Comparison of ENCODE assay signal across 36 mouse cellular contexts in genomic region chr9:119145638-119146037, GRCm38 (mm10). TPM values are rescaled to one million over a fixed set of nuclear protein-coding genes. Genes with fewer than 3 reads are reported as not detected.
"Had no signal": no experiment of that assay in that cellular context is flagged by ENCODE, and none has a peak within 500 bp of the region (broad histone marks: within the 10 kb centered on the region; RNA-seq: fewer than 3 reads in every experiment).

No protein-coding gene starts in this region.

- H3K27ac ChIP-seq: embryonic facial prominence, embryonic 10.5 days; embryonic facial prominence, embryonic 12.5 days; embryonic facial prominence, embryonic 13.5 days; embryonic facial prominence, embryonic 15.5 days; forebrain, embryonic 10.5 days; forebrain, embryonic 12.5 days; forebrain, embryonic 13.5 days; forebrain, embryonic 15.5 days; gastrocnemius, adult 2 months had no signal

- H3K4me1 ChIP-seq: embryonic facial prominence, embryonic 10.5 days; embryonic facial prominence, embryonic 12.5 days; embryonic facial prominence, embryonic 13.5 days; embryonic facial prominence, embryonic 15.5 days; forebrain, embryonic 12.5 days; forebrain, embryonic 13.5 days; forebrain, embryonic 15.5 days had no signal

- H3K27me3 ChIP-seq: embryonic facial prominence, embryonic 12.5 days; embryonic facial prominence, embryonic 13.5 days; embryonic facial prominence, embryonic 15.5 days; forebrain, embryonic 12.5 days; forebrain, embryonic 13.5 days; forebrain, embryonic 15.5 days had no signal

- H3K9me3 ChIP-seq: embryonic facial prominence, embryonic 10.5 days; embryonic facial prominence, embryonic 12.5 days; embryonic facial prominence, embryonic 13.5 days; embryonic facial prominence, embryonic 15.5 days; forebrain, embryonic 10.5 days; forebrain, embryonic 12.5 days; forebrain, embryonic 13.5 days; forebrain, embryonic 15.5 days had no signal

- ATAC-seq: forebrain, embryonic 13.5 days; forebrain, embryonic 14.5 days; forebrain, embryonic 15.5 days; forebrain, embryonic 16.5 days; forebrain, postnatal 0 days had no signal

- H3K36me3 ChIP-seq: embryonic facial prominence, embryonic 10.5 days; embryonic facial prominence, embryonic 12.5 days; embryonic facial prominence, embryonic 13.5 days; embryonic facial prominence, embryonic 15.5 days; forebrain, embryonic 10.5 days; forebrain, embryonic 12.5 days; forebrain, embryonic 15.5 days had no signal

- DNase-seq: cerebellum, adult 2 months; cerebellum, adult 8-10 months; cerebellum, adult 9-10 months; cerebellum, adult 9-11 months; cerebellum, postnatal 25 days; cerebellum, postnatal 36 days; embryo, embryonic 11 days; forebrain, postnatal 0 days; gastrocnemius, adult 2 months; gastrocnemius, postnatal 10 days; gastrocnemius, postnatal 14 days; gastrocnemius, postnatal 25 days; gastrocnemius, postnatal 36 days; heart, adult 11 months; heart, adult 18-20 months had no signal

- H3K4me3 ChIP-seq: embryonic facial prominence, embryonic 10.5 days; embryonic facial prominence, embryonic 12.5 days; embryonic facial prominence, embryonic 13.5 days; embryonic facial prominence, embryonic 15.5 days; erythroblast, embryonic 14.5 days; forebrain, embryonic 10.5 days; forebrain, embryonic 12.5 days; forebrain, embryonic 13.5 days; forebrain, embryonic 15.5 days; gastrocnemius, adult 2 months had no signal

- H3K4me2 ChIP-seq: embryonic facial prominence, embryonic 12.5 days; embryonic facial prominence, embryonic 13.5 days; embryonic facial prominence, embryonic 15.5 days; forebrain, embryonic 12.5 days; forebrain, embryonic 13.5 days; forebrain, embryonic 15.5 days had no signal

- H3K9ac ChIP-seq: embryonic facial prominence, embryonic 12.5 days; embryonic facial prominence, embryonic 13.5 days; embryonic facial prominence, embryonic 15.5 days; forebrain, embryonic 12.5 days; forebrain, embryonic 13.5 days; forebrain, embryonic 15.5 days; forebrain, postnatal 0 days had no signal

RNA-seq across cellular contexts. Expression of gene Acaa1b, which starts 11.3 kb away (rescaled TPM):
- total RNA-seq: common myeloid progenitor, adult 5-6 weeks; granulocyte monocyte progenitor cell, adult 5-6 weeks had no signal

RNA-seq across cellular contexts. Expression of gene Gm47289, which starts 13.3 kb away (rescaled TPM):
- total RNA-seq: common myeloid progenitor, adult 5-6 weeks; forebrain, postnatal 0 days; gastrocnemius, adult 18-20 months; gastrocnemius, adult 2 months; gastrocnemius, adult 8-10 months; gastrocnemius, postnatal 10 days; gastrocnemius, postnatal 14 days; gastrocnemius, postnatal 25 days; gastrocnemius, postnatal 36 days; gastrocnemius, postnatal 4 days; granulocyte monocyte progenitor cell, adult 5-6 weeks; heart, adult 18-20 months had no signal
- polyA plus RNA-seq: cerebellum, adult 2 months; cortical plate, adult 2 months; embryonic facial prominence, embryonic 10.5 days; embryonic facial prominence, embryonic 11.5 days; embryonic facial prominence, embryonic 12.5 days; embryonic facial prominence, embryonic 13.5 days; embryonic facial prominence, embryonic 14.5 days; embryonic facial prominence, embryonic 15.5 days; erythroblast, embryonic 14.5 days; forebrain, embryonic 10.5 days; forebrain, embryonic 11.5 days; forebrain, embryonic 12.5 days; forebrain, embryonic 13.5 days; forebrain, embryonic 14.5 days; forebrain, embryonic 15.5 days; forebrain, embryonic 16.5 days; forebrain, postnatal 0 days; frontal cortex, adult 2 months had no signal

RNA-seq across cellular contexts. Expression of gene Dlec1, which starts 43.4 kb away (rescaled TPM):
- total RNA-seq: common myeloid progenitor, adult 5-6 weeks; gastrocnemius, adult 18-20 months; gastrocnemius, adult 2 months; gastrocnemius, adult 8-10 months; gastrocnemius, postnatal 36 days had no signal
- polyA plus RNA-seq: erythroblast, embryonic 14.5 days had no signal

RNA-seq across cellular contexts. Expression of gene Plcd1, which starts 52.3 kb away (rescaled TPM):
- total RNA-seq: common myeloid progenitor, adult 5-6 weeks; granulocyte monocyte progenitor cell, adult 5-6 weeks had no signal
